ENCODE assay signal across 16 mouse cellular contexts in genomic region chr11:69592799-69593198, GRCm38 (mm10). TPM values are rescaled to one million over a fixed set of nuclear protein-coding genes. Genes with fewer than 3 reads are reported as not detected.
A peak's percentile ranks its signal among the peaks of the same experiment; 100 is the strongest.
DNase-seq lines count a peak whose midpoint lies in the region; ATAC-seq lines count a peak whose summit lies in the region.
"Had no signal": no experiment of that assay in that cellular context is flagged by ENCODE, and none has a peak within 500 bp of the region (broad histone marks: within the 10 kb centered on the region; RNA-seq: fewer than 3 reads in every experiment).

No protein-coding gene starts in this region.

- H3K36me3 ChIP-seq in hindbrain, embryonic 16.5 days (ENCODE audit: control insufficient read depth, insufficient read depth, low read length) = peaks cover 24% of the 10 kb centered on the region
- H3K36me3 ChIP-seq in hindbrain, embryonic 14.5 days (replicated peaks; ENCODE audit: control insufficient read depth, insufficient read depth) = peaks cover 54% of the 10 kb centered on the region
- 0 out of 2 replicates have a peak, but pooled peaks cover 25% of the 10 kb centered on the region for H3K36me3 ChIP-seq in midbrain, embryonic 15.5 days (replicated peaks)
- H3K36me3 ChIP-seq in midbrain, embryonic 16.5 days (ENCODE audit: control insufficient read depth, insufficient read depth, low read length) = peaks cover 12% of the 10 kb centered on the region
- peaks cover 64% of the 10 kb centered on the region for H3K36me3 ChIP-seq in limb, embryonic 15.5 days

- no peak for DNase-seq in hindbrain, embryonic 14.5 days (ENCODE audit: low spot score)
- no peak for DNase-seq in kidney, postnatal 14 days
- no peak for DNase-seq in layer of hippocampus, adult 9-11 months
- DNase-seq: embryo, embryonic 11 days; kidney, adult 9 months; kidney, postnatal 4 days; lung, postnatal 10 days; thymus, postnatal 14 days had no signal

- H3K27me3 ChIP-seq in hindbrain, embryonic 16.5 days (replicated peaks; ENCODE audit: control insufficient read depth, insufficient read depth, low read length) = no peaks in the 10 kb centered on the region
- no peaks in the 10 kb centered on the region for H3K27me3 ChIP-seq in hindbrain, embryonic 14.5 days (ENCODE audit: control insufficient read depth, insufficient read depth, low read length)
- H3K27me3 ChIP-seq in midbrain, embryonic 15.5 days (replicated peaks) = no peaks in the 10 kb centered on the region
- H3K27me3 ChIP-seq in midbrain, embryonic 16.5 days (ENCODE audit: control insufficient read depth, insufficient read depth, low read depth, low read length) = no peaks in the 10 kb centered on the region
- H3K27me3 ChIP-seq in limb, embryonic 15.5 days = no peaks in the 10 kb centered on the region
- H3K27me3 ChIP-seq: embryonic facial prominence, embryonic 15.5 days; limb, embryonic 12.5 days; megakaryocyte, embryonic 14.5 days had no signal

- no peak overlapping the region for H3K4me3 ChIP-seq in hindbrain, embryonic 16.5 days (ENCODE audit: low read length)
- no peak overlapping the region for H3K4me3 ChIP-seq in hindbrain, embryonic 14.5 days (replicated peaks; ENCODE audit: low read length)
- H3K4me3 ChIP-seq in midbrain, embryonic 15.5 days = no peak overlapping the region
- H3K4me3 ChIP-seq in midbrain, embryonic 16.5 days (ENCODE audit: low read depth, low read length) = no peak overlapping the region
- no peak overlapping the region for H3K4me3 ChIP-seq in limb, embryonic 15.5 days
- H3K4me3 ChIP-seq: embryonic facial prominence, embryonic 15.5 days; limb, embryonic 12.5 days; megakaryocyte, embryonic 14.5 days had no signal

- H3K27ac ChIP-seq in hindbrain, embryonic 16.5 days (ENCODE audit: low read depth, low read length) = peak overlapping the region; percentile 5; the same call in 1 of the 2 replicates
- no peak overlapping the region for H3K27ac ChIP-seq in hindbrain, embryonic 14.5 days
- H3K27ac ChIP-seq in midbrain, embryonic 15.5 days = peak overlapping the region; percentile 13; the same call in 1 of the 2 replicates
- H3K27ac ChIP-seq in midbrain, embryonic 16.5 days (ENCODE audit: low read length) = no peak overlapping the region
- peak overlapping the region; percentile 5 for H3K27ac ChIP-seq in limb, embryonic 15.5 days
- H3K27ac ChIP-seq: limb, embryonic 12.5 days had no signal

- no peak overlapping the region for H3K4me2 ChIP-seq in hindbrain, embryonic 16.5 days (ENCODE audit: low read length)
- no peak overlapping the region for H3K4me2 ChIP-seq in hindbrain, embryonic 14.5 days (replicated peaks)
- no peak overlapping the region for H3K4me2 ChIP-seq in midbrain, embryonic 15.5 days
- no peak overlapping the region for H3K4me2 ChIP-seq in midbrain, embryonic 16.5 days (ENCODE audit: low read length)
- no peak overlapping the region for H3K4me2 ChIP-seq in limb, embryonic 15.5 days
- H3K4me2 ChIP-seq: embryonic facial prominence, embryonic 15.5 days; limb, embryonic 12.5 days had no signal

- no peak overlapping the region for H3K9ac ChIP-seq in hindbrain, embryonic 16.5 days (ENCODE audit: low read depth, low read length)
- no peak overlapping the region for H3K9ac ChIP-seq in hindbrain, embryonic 14.5 days
- no peak overlapping the region for H3K9ac ChIP-seq in midbrain, embryonic 15.5 days
- no peak overlapping the region for H3K9ac ChIP-seq in midbrain, embryonic 16.5 days (ENCODE audit: low read depth, low read length)
- H3K9ac ChIP-seq in limb, embryonic 15.5 days = no peak overlapping the region
- H3K9ac ChIP-seq: embryonic facial prominence, embryonic 15.5 days; limb, embryonic 12.5 days had no signal

- no peak for ATAC-seq in hindbrain, embryonic 16.5 days
- ATAC-seq in hindbrain, embryonic 14.5 days (ENCODE audit: low FRiP score) = no peak
- ATAC-seq in midbrain, embryonic 15.5 days (replicated peaks) = no peak
- no peak for ATAC-seq in midbrain, embryonic 16.5 days
- ATAC-seq in limb, embryonic 15.5 days (ENCODE audit: insufficient number of reproducible peaks, low FRiP score, low TSS enrichment, low read depth) = no peak

- no peaks in the 10 kb centered on the region for H3K4me1 ChIP-seq in hindbrain, embryonic 16.5 days (ENCODE audit: control insufficient read depth, insufficient read depth, low read depth, low read length)
- no peaks in the 10 kb centered on the region for H3K4me1 ChIP-seq in hindbrain, embryonic 14.5 days (replicated peaks; ENCODE audit: control insufficient read depth, insufficient read depth, low read length)
- no peaks in the 10 kb centered on the region for H3K4me1 ChIP-seq in midbrain, embryonic 15.5 days
- H3K4me1 ChIP-seq in midbrain, embryonic 16.5 days (ENCODE audit: control insufficient read depth, insufficient read depth, low read length) = no peaks in the 10 kb centered on the region
- H3K4me1 ChIP-seq in limb, embryonic 15.5 days = no peaks in the 10 kb centered on the region
- H3K4me1 ChIP-seq: embryonic facial prominence, embryonic 15.5 days; limb, embryonic 12.5 days had no signal

- WGBS in hindbrain, embryonic 16.5 days = 92% methylated on average over 4 of the region's 4 CpGs
- WGBS in hindbrain, embryonic 14.5 days = 90% methylated on average over 4 of the region's 4 CpGs
- WGBS in midbrain, embryonic 15.5 days = 88% methylated on average over 4 of the region's 4 CpGs
- 90% methylated on average over 4 of the region's 4 CpGs for WGBS in midbrain, embryonic 16.5 days
- 84% methylated on average over 4 of the region's 4 CpGs for WGBS in limb, embryonic 15.5 days

- H3K9me3 ChIP-seq in hindbrain, embryonic 16.5 days (ENCODE audit: control insufficient read depth, low read length) = no peaks in the 10 kb centered on the region
- no peaks in the 10 kb centered on the region for H3K9me3 ChIP-seq in hindbrain, embryonic 14.5 days (ENCODE audit: control insufficient read depth, low read length)
- H3K9me3 ChIP-seq in midbrain, embryonic 15.5 days = no peaks in the 10 kb centered on the region
- no peaks in the 10 kb centered on the region for H3K9me3 ChIP-seq in midbrain, embryonic 16.5 days (replicated peaks; ENCODE audit: control insufficient read depth, low read length, poor library complexity, severe bottlenecking)
- H3K9me3 ChIP-seq in limb, embryonic 15.5 days = no peaks in the 10 kb centered on the region
- H3K9me3 ChIP-seq: embryonic facial prominence, embryonic 15.5 days; G1E; limb, embryonic 12.5 days; megakaryocyte, embryonic 14.5 days had no signal

RNA-seq across cellular contexts. Expression of gene Trp53, which starts 12.6 kb away (rescaled TPM):
- 47.9 and 57.9 TPM in 2 replicates for polyA plus RNA-seq in hindbrain, embryonic 16.5 days (2015; fragmentation: Nextera tagmentation; extraction: Ambion mirVana)
- 55.7 TPM in 2 replicates for polyA plus RNA-seq in hindbrain, embryonic 14.5 days (2014; fragmentation: Nextera tagmentation; extraction: Ambion mirVana)
- 60.4 and 70.1 TPM in 2 replicates for polyA plus RNA-seq in midbrain, embryonic 15.5 days (2015; fragmentation: Nextera tagmentation; extraction: Ambion mirVana)
- 48.9 and 57.3 TPM in 2 replicates for polyA plus RNA-seq in midbrain, embryonic 16.5 days (2015; fragmentation: Nextera tagmentation; extraction: Ambion mirVana)
- polyA plus RNA-seq in limb, embryonic 15.5 days (2015; fragmentation: Nextera tagmentation; extraction: Ambion mirVana) = 132 and 134 TPM in 2 replicates

RNA-seq across cellular contexts. Expression of gene Wrap53, which starts 12.7 kb away (rescaled TPM):
- polyA plus RNA-seq in hindbrain, embryonic 16.5 days (2015; fragmentation: Nextera tagmentation; extraction: Ambion mirVana) = 18.2 and 20.1 TPM in 2 replicates
- 15.6 and 16.8 TPM in 2 replicates for polyA plus RNA-seq in hindbrain, embryonic 14.5 days (2014; fragmentation: Nextera tagmentation; extraction: Ambion mirVana)
- polyA plus RNA-seq in midbrain, embryonic 15.5 days (2015; fragmentation: Nextera tagmentation; extraction: Ambion mirVana) = 21.4 and 23.2 TPM in 2 replicates
- 19.2 and 20.9 TPM in 2 replicates for polyA plus RNA-seq in midbrain, embryonic 16.5 days (2015; fragmentation: Nextera tagmentation; extraction: Ambion mirVana)
- 23.6 and 24.8 TPM in 2 replicates for polyA plus RNA-seq in limb, embryonic 15.5 days (2015; fragmentation: Nextera tagmentation; extraction: Ambion mirVana)

RNA-seq across cellular contexts. Expression of gene Atp1b2, which starts 12.9 kb away (rescaled TPM):
- 105 and 117 TPM in 2 replicates for polyA plus RNA-seq in hindbrain, embryonic 16.5 days (2015; fragmentation: Nextera tagmentation; extraction: Ambion mirVana)
- polyA plus RNA-seq in hindbrain, embryonic 14.5 days (2014; fragmentation: Nextera tagmentation; extraction: Ambion mirVana) = 72.1 and 94.2 TPM in 2 replicates
- 60.0 and 60.9 TPM in 2 replicates for polyA plus RNA-seq in midbrain, embryonic 15.5 days (2015; fragmentation: Nextera tagmentation; extraction: Ambion mirVana)
- polyA plus RNA-seq in midbrain, embryonic 16.5 days (2015; fragmentation: Nextera tagmentation; extraction: Ambion mirVana) = 65.8 and 95.2 TPM in 2 replicates
- 8.2 and 10.5 TPM in 2 replicates for polyA plus RNA-seq in limb, embryonic 15.5 days (2015; fragmentation: Nextera tagmentation; extraction: Ambion mirVana)

RNA-seq across cellular contexts. Expression of gene Shbg, which starts 24.9 kb away (rescaled TPM):
- not detected in 2 replicates for polyA plus RNA-seq in hindbrain, embryonic 16.5 days (2015; fragmentation: Nextera tagmentation; extraction: Ambion mirVana)
- not detected in 2 replicates for polyA plus RNA-seq in hindbrain, embryonic 14.5 days (2014; fragmentation: Nextera tagmentation; extraction: Ambion mirVana)
- polyA plus RNA-seq in midbrain, embryonic 15.5 days (2015; fragmentation: Nextera tagmentation; extraction: Ambion mirVana) = not detected in 2 replicates
- not detected in 2 replicates for polyA plus RNA-seq in midbrain, embryonic 16.5 days (2015; fragmentation: Nextera tagmentation; extraction: Ambion mirVana)
- polyA plus RNA-seq in limb, embryonic 15.5 days (2015; fragmentation: Nextera tagmentation; extraction: Ambion mirVana) = not detected in 2 replicates
- polyA plus RNA-seq: embryonic facial prominence, embryonic 15.5 days; G1E; limb, embryonic 12.5 days had no signal

RNA-seq across cellular contexts. Expression of gene Sat2, which starts 29.0 kb away (rescaled TPM):
- 22.6 and 26.2 TPM in 2 replicates for polyA plus RNA-seq in hindbrain, embryonic 16.5 days (2015; fragmentation: Nextera tagmentation; extraction: Ambion mirVana)
- polyA plus RNA-seq in hindbrain, embryonic 14.5 days (2014; fragmentation: Nextera tagmentation; extraction: Ambion mirVana) = 16.9 and 24.5 TPM in 2 replicates
- 23.5 and 24.9 TPM in 2 replicates for polyA plus RNA-seq in midbrain, embryonic 15.5 days (2015; fragmentation: Nextera tagmentation; extraction: Ambion mirVana)
- 23.8 and 27.1 TPM in 2 replicates for polyA plus RNA-seq in midbrain, embryonic 16.5 days (2015; fragmentation: Nextera tagmentation; extraction: Ambion mirVana)
- polyA plus RNA-seq in limb, embryonic 15.5 days (2015; fragmentation: Nextera tagmentation; extraction: Ambion mirVana) = 15.7 and 16.2 TPM in 2 replicates
- polyA plus RNA-seq: G1E had no signal

Comparison
In these comparisons a context has a peak if more than half of its experiments do, and no peak if none do; other contexts are left out.
1. H3K27ac ChIP-seq: peak in hindbrain, embryonic 16.5 days (single experiment), midbrain, embryonic 15.5 days (single experiment) and limb, embryonic 15.5 days (single experiment); none in hindbrain, embryonic 14.5 days (single experiment) and midbrain, embryonic 16.5 days (single experiment).